Mouse (Mus musculus) cortical plate, adult 2 months (tissue): Measurements from ENCODE around the gene Oasl1.

Experiments
- CTCF ChIP-seq: fragments of 200-500 bp; IDR thresholded peaks from 2 replicates; pipeline ENCODE4 v1.5.1; 2011; ENCODE audit warnings: mild to moderate bottlenecking, control low read depth, low read length; ENCODE audit not compliant: insufficient read depth; ENCODE audit errors: extremely low read depth
- POLR2A ChIP-seq: fragments of 200-500 bp; IDR thresholded peaks from 2 replicates; pipeline ENCODE4 v1.6.1; 2011; ENCODE audit warnings: mild to moderate bottlenecking, low read length, control low read depth; ENCODE audit not compliant: insufficient read depth; ENCODE audit errors: extremely low read depth

DNA sequence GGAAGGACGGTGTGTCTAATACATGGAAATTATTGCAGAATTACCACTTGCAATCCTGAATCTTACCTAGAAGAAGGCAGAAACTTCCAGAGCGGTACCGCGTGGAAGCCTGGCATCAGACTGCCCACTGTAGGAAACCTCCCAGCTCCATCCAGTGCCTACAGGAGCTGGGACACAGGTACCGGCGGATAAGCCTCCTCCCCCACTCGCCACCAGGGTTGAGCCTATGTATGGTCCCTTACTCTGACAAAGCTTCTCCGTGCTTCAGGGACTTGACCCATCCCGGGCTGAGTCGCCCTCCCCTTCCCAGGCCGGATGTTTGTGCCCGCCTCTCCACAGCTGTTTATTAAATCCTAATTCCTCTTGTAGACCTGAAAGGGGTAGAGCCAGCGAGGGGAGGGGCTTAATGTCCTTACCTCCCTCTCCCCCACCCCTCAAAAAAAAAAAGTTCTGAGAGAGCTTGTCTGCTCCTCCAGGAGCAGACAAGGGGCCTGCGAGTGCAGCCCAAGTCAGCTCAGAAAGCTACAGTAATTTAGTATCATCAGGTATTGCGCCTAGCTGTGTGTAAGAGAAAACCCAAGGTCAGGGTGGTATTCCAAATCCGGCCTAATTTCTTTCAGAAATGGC lies 57.2 kb downstream of the Oasl1 start:
- TF ChIP-seq POLR2A (no peak), CTCF (no peak)
